ENCODE assay signal across 22 mouse cellular contexts in the genomic region with DNA sequence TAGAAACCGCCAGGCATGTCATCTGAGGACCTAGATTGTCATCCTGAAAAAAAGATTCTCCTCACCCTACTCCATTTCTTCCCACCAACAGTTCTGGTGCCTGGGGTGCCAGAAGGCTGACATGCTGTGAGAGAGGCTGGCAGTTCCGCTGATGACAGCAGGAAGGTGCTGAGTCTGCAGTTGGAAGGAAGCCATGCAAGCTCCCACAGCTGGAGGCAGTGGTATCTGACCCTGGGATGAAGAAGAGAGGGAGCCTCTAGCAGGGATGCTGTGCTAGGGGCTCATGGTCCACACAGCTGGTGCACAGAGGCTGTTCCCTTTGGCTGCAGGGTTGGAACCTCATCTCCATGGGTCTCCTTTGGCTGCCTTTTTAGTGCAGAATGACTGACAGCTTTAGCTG.
A peak's percentile ranks its signal among the peaks of the same experiment; 100 is the strongest.
DNase-seq lines count a peak whose midpoint lies in the region; ATAC-seq and TF ChIP-seq lines count a peak whose summit lies in the region.
"Had no signal": no experiment of that assay in that cellular context is flagged by ENCODE, and none has a peak within 500 bp of the region (broad histone marks: within the 10 kb centered on the region; RNA-seq: fewer than 3 reads in every experiment).

No protein-coding gene starts in this region.

- H3K27ac ChIP-seq in gastrocnemius, adult 2 months = no peak overlapping the region
- no peak overlapping the region for H3K27ac ChIP-seq in forebrain, embryonic 15.5 days (replicated peaks)
- H3K27ac ChIP-seq: hindbrain, postnatal 0 days; kidney, postnatal 0 days; limb, embryonic 12.5 days; liver, embryonic 13.5 days; lung, embryonic 15.5 days; macrophage; stomach, embryonic 15.5 days had no signal

- 46% methylated on average over 2 of the region's 2 CpGs for WGBS in forebrain, embryonic 15.5 days

- no peaks in the 10 kb centered on the region for H3K9me3 ChIP-seq in forebrain, embryonic 15.5 days
- H3K9me3 ChIP-seq: heart, embryonic 12.5 days; limb, embryonic 12.5 days; liver, embryonic 13.5 days; lung, embryonic 15.5 days; stomach, embryonic 15.5 days had no signal

- no peak overlapping the region for H3K9ac ChIP-seq in forebrain, embryonic 15.5 days (replicated peaks)
- H3K9ac ChIP-seq: heart, embryonic 12.5 days; limb, embryonic 12.5 days; liver, embryonic 13.5 days; lung, embryonic 15.5 days; stomach, embryonic 15.5 days had no signal

- no peaks in the 10 kb centered on the region for H3K27me3 ChIP-seq in forebrain, embryonic 15.5 days
- H3K27me3 ChIP-seq: heart, embryonic 12.5 days; limb, embryonic 12.5 days; liver, embryonic 13.5 days; lung, embryonic 15.5 days; stomach, embryonic 15.5 days had no signal

- intact Hi-C loops in gastrocnemius, adult 2 months (cut with DNase I) = no loop called here
- intact Hi-C loops in gastrocnemius, postnatal 14 days (cut with DNase I; ENCODE audit: low total_unique reads) = no loop called here

- no peak for ATAC-seq in forebrain, embryonic 15.5 days (replicated peaks)
- no peak for ATAC-seq in granulocyte monocyte progenitor cell, adult 5-6 weeks (replicated peaks; ENCODE audit: poor library complexity, severe bottlenecking)
- ATAC-seq: hindbrain, postnatal 0 days had no signal

- H3K36me3 ChIP-seq in forebrain, embryonic 15.5 days = no peaks in the 10 kb centered on the region
- H3K36me3 ChIP-seq: heart, embryonic 12.5 days; limb, embryonic 12.5 days; liver, embryonic 13.5 days; lung, embryonic 15.5 days; stomach, embryonic 15.5 days had no signal

- 0 out of 2 replicates have a peak, but pooled peaks cover 3% of the 10 kb centered on the region for H3K4me1 ChIP-seq in forebrain, embryonic 15.5 days
- H3K4me1 ChIP-seq: limb, embryonic 12.5 days; liver, embryonic 13.5 days; lung, embryonic 15.5 days; stomach, embryonic 15.5 days had no signal

- H3K4me3 ChIP-seq in gastrocnemius, adult 2 months = no peak overlapping the region
- H3K4me3 ChIP-seq in forebrain, embryonic 15.5 days = no peak overlapping the region
- H3K4me3 ChIP-seq: heart, embryonic 12.5 days; limb, embryonic 12.5 days; liver, embryonic 13.5 days; lung, embryonic 15.5 days; stomach, embryonic 15.5 days had no signal

- TF ChIP-seq CTCF in gastrocnemius, adult 2 months (IDR thresholded peaks at IDR 0.05) = no peak

- peak; percentile 14 for DNase-seq in gastrocnemius, adult 2 months
- DNase-seq in gastrocnemius, postnatal 14 days = no peak
- peak; percentile 35 to 38 for DNase-seq in cerebellum, adult 18-20 months
- DNase-seq in cerebellum, postnatal 14 days = peak; percentile 33 to 42
- DNase-seq in layer of hippocampus, postnatal 14 days (ENCODE audit: low spot score in 2 of 2) = peak; percentile 69 to 75
- DNase-seq in urinary bladder, postnatal 25 days (ENCODE audit: low spot score) = no peak
- DNase-seq: adrenal gland, adult 8-10 months; B cell, adult 2 months; gastrocnemius, postnatal 36 days; kidney, adult 11 months; liver, embryonic 13.5 days; spleen, adult 18-20 months had no signal

- H3K4me2 ChIP-seq in forebrain, embryonic 15.5 days (replicated peaks) = no peak overlapping the region
- H3K4me2 ChIP-seq: heart, embryonic 12.5 days; limb, embryonic 12.5 days; liver, embryonic 13.5 days; lung, embryonic 15.5 days; midbrain, embryonic 11.5 days; stomach, embryonic 15.5 days had no signal

Comparison
In these comparisons a context has a peak if more than half of its experiments do, and no peak if none do; other contexts are left out.
1. DNase-seq: peak in gastrocnemius, adult 2 months (single experiment), cerebellum, adult 18-20 months (2 of 2), cerebellum, postnatal 14 days (2 of 2) and layer of hippocampus, postnatal 14 days (2 of 2); none in gastrocnemius, postnatal 14 days (single experiment) and urinary bladder, postnatal 25 days (single experiment).